Mouse (Mus musculus): Measurements from ENCODE around the gene Cyp1b1.

DNA sequence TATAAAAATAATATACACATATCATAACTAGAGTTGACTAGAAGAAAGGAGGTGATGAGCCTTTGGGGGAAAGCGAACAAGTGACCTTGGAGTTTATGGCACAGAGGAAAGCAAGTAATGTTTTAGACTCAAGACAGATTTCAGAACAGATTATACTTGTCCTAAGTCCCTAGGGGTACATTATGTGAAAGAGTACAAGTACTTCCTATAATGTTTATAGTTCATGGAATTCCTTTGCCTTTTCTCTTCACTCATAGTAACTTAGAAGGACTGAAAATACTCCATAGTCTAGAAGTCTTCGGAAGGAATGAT lies 50.8 kb downstream of the Cyp1b1 start:
- TF ChIP-seq CTCF (IDR thresholded peaks at IDR 0.05; ENCODE audit: extremely low read depth, insufficient read depth, insufficient read length, insufficient replicate concordance) (no peak), POLR2A (IDR thresholded peaks at IDR 0.05; ENCODE audit: low read depth, low read length) (no peak)
